Mouse (Mus musculus) retina, embryonic 14.5 days (tissue): ENCODE measurements around the gene Nr1h3.
A peak's percentile ranks its signal among the peaks of the same experiment; 100 is the strongest.

Experiments
- DNase-seq: peaks from one replicate; pipeline ENCODE4 v3.0.0-alpha.2; 2015; ENCODE audit warnings: low spot score

The Nr1h3 gene

DNA sequence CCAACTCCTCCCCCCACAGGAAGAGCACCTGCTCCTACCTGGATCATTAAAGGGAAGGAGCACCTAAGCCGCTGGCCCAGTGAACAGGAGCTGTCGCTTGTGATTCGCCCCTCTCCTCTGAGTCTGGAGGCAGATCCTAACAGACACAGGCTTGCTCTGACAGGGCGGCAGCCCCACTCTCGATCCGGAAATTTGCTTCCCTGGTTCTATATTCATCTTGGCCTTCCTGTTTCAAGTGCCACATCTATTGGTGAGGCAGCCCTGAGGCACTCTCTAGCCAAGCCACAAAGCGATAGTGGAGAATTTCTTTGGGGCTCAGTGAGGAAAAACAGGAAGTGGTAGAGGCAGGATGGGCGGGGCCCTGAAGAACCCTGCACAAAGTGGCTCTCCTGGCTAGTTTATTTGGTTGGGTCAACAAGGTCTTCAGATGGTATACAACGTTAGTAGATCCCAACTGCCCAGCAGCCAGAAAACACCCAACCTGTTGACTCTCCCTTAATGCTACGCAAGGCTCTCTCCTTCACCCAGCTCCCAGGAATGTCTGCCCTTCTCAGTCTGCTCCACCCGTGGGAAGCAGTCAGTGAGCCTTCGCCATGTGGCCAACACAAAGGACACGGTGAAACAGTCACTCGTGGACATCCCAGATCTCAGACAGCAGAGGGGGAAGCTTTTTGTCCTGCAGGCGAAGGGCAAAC lies 18.8 kb downstream of the Nr1h3 start, which contains the start of gene Madd:
TSS of gene Madd (minus strand) at position 127 of the 695 bp plus-strand sequence.
- DNase-seq = no peak

DNA sequence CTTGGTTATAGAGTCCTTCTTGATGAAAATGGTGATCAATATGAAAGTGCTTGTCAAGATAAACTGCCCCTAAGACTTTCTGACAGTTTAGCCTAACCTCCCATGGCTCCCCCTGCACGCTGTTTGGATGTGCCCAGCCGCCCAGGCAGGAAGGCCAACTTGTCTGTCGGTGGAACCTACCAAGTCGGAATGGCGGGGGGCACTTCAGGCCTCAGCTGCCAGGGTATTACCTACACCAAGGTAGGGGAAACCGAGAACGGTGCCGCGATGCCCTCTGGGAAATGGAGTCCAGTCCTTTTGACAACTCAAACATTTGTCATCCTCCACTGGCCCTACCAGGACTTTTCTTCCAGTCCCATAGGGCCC lies 19.5 kb downstream of the Nr1h3 start:
- DNase-seq = peak; percentile 98

DNA sequence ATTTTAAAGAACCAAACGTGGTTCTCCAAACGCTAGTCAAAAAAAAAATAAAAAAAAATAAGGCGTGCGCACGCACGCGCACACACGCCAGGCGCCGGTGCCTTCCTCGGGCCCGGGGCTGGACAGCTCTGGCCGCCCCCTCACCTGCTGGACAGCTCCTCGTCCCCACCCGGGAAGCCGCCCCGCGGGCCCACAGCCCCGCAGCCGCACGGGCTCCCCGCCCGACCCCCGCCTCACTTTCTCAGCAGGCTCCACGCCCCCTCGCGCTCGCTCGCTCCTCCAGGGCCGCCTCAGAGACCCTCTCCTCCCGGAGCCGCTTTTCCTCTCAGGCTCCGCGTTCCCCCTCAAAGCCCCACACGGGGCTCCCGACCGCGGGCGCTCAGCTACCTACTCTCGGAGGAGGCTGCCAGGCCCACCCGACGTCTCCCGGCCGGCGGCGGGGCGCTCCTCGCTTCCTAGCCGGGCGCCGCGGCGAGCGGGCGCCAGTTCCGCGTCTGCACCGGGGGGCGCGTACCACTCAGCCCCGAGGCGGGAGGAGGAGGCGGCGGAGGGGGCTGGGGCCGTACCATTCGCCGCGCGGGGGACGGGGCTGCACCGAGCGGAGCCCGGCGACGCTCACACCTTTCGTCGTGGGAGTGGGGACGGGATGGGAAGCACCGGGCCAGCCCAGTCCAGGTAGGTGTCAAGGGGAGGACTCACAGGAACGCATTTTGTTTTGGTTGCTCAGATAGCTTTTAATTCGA lies 20.1 kb downstream of the Nr1h3 start:
- DNase-seq = peak; percentile 86

DNA sequence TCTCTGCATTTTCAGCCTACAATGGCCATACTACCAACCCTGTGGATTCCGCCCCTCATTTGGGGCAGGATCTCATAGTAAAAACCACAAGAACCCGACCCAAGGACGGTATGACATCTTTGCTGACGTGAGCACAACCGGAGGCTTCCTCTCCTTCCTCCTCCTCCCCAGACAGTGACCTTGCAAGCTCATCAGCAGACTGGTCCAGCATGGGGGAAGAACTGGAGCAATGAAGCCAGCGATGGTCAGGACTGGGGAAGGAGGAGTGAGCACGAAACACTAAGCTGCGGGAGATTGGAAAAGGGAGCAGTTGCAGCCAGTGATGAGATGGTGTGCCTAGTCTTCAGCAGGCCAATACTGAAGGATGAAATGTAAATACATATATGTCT lies 20.6 kb downstream of the Nr1h3 start:
- no peak for DNase-seq

DNA sequence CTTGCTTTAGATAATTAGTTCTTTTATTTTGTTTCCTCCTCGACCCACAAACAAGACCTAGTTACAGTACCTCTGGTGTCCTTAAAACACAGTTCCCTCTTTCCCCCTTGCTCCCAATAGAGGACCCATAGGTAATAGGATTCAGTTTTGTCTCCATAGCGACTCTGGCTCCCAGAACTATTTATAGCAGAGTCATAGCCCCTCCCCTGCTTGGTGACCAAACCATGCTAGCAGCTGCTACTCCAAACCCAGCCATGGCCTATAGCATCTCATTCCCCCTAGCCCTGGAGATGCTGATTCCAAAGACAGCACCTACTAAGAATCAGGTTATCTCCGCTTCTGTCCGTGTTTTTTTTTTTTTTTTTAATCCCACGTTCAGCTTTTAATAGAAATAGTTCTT lies 21.9 kb downstream of the Nr1h3 start:
- DNase-seq = peak; percentile 53

DNA sequence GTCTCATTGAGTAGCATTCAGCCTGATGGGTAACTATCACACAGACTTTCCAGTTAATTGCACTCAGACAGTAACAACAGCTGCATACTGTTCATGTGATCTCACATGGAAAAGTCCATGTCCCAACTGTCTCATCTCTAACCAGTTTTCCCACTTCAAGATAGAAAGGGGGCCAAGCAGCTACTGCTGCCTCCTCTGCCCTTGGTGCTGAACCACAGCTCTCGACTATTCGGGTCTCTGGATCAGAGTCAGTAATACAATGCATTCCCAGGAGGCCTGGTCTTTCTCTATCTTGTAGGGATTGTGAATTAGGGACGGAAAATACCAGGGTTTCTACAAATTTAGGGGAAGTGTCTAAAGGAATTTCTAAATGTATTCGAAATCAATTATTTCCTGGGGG lies 22.8 kb downstream of the Nr1h3 start:
- DNase-seq = peak; percentile 59

DNA sequence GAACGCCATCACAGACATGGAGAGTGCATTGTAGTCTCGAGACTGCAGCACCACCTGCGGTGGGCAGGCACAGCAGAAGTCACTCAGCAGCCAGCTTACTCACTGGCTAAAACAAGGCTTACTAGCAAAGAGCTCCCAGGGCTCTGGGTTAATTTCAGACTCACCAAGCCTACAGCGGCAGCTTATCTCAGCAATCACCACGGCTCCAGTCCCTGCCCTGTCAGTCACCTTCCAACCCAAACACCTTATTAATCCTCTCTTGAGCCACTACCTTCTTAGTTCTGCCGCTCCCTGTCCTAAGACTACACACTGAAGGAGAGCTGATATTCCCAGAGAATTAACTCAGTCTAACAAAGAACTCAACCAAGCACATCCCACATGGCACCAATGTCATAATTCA lies 26.4 kb downstream of the Nr1h3 start:
- DNase-seq = no peak

DNA sequence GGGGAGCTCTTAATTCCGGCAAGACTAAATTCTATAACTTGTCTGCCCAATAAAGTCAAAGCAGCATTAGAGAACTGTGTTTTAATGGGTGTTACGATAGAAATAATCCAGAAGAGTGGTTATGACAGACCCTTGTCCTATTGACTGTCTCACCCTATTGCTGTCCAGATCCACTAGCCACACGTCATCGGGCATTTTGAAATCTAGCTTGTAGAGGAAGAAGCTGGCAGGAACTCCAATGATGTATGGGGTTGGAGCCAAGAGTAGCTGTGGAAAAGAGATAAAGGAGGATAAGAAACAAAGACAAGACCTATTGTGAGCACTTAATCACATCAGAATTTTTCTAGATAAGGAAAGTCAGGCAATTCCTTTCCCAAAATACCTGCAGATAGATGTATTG lies 27.1 kb downstream of the Nr1h3 start:
- no peak for DNase-seq

DNA sequence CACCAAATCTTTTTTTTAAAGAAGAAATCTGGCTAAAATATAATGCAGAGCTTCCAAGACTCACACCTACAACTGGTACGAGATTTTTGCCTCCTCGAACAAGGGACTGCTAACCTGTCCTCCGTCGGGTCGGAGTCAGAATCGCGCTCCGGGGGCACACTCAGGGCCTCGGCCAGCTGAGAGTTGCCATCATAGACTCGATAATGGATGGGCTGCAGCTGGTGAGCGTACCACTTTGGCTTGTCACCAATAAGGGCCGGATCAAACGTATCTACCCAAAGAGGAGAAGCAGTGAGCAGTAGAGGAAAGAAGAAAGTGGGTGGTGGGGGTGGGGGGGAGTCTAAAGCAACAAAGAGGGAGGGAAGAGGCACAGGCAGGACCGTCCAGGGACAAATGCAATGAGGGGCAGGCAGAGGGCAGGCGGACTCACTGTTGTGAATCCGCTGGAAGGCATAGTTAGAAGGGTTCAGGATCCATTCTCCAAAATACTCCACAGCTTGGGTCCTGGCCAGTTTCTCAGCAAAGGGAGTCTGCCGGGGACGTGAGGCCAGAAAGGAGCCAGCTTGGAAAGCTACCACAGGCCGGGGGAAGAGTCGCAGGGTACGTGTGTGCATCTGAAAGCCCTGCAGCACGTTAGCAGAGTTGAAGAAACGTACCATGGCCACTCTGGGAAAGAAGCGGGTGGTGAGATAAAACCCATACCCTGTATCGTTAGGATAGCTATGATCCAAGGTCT lies 32.9 kb downstream of the Nr1h3 start:
- DNase-seq = no peak

DNA sequence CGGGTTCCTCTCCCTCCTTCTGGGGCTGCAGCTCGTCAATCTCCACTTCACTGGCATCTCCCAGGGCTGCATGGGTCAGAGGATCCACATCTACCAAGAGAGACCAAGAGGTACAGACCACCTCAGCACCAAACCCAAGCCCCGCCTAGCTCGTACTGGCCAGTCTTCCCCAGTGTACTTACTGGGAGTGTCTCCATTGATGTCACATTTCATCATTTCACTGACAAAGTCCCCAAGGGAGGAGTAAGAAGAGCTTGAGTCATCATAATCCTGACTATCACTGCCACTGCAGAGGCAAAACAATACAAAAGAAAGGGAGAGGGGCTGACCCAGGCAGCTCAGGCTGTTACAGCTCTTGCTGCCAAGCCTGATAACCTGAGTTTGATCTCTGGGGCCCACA lies 35.0 kb downstream of the Nr1h3 start:
- DNase-seq = no peak

DNA sequence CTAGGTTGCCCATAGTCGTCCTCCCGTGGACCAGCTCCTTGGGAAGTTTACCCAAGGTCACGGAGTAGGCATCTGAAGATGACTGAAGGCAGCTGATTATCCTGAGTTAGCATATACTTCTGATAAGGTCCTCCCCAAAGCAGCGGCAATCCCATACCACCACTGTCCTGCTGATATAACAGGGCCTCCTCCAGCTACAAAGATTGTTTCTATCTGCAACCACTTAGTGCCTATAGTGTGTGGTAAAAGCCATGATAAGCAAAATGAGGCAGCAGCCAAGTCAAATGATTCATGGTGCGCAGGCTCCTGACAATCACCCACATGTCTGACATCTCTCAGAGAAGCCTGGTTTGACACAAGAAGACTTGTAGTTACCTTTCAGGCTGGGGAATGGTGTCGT lies 37.6 kb downstream of the Nr1h3 start:
- DNase-seq = no peak

DNA sequence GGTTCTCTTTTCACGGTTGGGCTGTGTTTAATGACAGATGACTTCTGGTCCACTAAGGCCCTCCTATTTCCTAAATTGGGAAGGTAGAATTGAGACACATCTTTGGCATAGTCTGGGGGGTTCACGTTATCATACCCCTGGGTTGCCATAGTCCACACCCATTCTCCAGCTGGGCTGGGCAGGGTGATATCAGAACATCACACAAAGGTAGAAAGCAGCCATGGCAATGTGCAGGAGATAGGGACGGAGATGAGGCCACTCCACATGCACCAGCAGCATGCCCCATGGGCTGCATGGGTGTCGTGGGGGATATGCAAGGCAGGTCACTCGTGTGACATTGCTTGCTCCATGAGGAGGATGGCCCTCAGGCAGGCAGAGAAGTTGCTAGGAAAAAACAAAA lies 39.1 kb downstream of the Nr1h3 start:
- no peak for DNase-seq

DNA sequence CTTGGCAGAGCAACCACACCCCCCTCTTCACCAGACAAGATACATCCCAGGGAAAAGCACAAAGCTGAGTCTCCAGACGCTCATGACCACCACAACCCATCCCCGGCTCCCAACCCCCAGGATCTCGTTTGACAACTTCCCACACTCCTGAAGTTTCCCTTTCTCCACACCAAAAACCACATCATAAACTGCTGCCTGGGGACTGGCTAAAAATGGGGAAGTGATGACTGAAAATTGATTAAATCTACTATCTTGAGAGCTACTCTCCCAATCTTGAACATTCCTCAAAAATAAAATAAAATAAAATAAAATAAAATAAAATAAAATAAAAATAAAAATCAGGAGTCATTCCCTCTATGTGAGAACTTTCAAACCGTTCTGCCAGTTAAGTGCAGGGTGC lies 39.7 kb downstream of the Nr1h3 start:
- no peak for DNase-seq

DNA sequence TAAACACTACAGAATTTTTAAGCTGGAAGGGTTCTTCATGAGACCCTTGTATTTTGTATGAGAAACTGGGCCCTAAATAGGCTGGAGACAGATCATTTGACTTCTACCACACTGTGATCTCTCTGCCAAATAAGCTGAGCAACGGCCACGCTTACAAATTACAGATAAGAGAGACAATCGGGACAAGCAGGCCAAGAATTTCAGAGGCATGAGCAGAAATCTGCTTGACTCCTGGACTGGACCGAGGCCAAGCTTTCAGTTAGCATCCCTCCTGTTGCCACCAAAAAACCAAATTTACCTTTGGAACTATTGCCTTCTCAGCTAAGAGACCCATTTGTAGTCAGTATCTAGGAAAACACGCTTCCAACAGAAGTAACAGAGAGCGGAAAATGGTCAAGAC lies 42.0 kb downstream of the Nr1h3 start:
- no peak for DNase-seq

DNA sequence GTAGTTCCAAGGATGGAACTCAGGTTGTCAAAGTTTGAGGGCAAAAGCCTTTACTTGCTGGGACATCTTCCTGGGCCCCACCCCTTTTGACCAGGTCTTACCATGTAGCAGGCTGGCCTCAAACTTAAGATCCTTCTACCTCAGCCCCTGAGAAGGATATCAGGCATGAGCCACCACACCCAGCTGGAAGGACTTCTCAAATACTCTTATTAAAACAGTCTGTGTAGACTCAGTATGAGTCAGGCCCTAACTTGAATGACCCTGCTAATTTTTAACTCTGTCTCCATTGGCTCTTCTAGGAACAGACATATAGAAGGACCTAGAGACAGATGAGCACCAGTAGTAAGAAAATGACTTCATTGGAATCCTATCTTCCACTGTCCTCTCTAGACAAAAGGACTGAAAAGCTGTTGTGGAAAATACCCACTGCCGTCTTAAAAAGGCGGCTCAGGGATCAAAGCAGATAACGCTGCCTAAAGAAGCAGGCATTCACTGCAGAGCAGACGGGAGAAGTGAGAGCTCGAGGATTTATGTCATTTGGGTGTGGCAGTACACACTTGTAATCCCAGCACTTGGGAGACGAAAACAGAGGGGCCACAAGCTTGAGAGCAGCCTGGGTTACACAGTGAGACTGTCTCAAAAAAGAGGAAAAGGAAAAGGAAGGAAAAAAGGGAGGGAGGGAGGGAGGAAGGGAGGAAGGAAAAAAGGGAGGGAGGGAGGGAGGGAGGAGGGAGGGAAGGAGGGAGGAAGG lies 45.5 kb downstream of the Nr1h3 start:
- DNase-seq = no peak

DNA sequence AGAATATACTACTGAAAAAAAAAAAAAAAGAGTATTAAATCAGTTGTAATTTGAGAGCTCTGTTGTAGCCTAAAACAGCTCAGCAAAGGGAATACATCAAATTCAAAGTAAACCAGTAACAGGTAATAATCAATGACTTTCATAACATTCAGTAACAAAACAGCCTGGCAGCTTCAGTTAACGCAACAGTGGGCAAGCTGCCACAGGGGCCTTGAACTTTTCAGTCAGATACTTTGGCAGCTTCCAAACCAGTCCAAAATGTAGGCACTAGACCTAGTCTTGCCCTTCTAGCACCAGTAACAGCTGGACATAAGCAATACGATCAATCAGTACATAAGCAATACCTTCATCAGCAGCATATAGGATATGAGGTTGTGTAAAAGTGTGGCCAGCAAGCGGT lies 48.5 kb downstream of the Nr1h3 start:
- no peak for DNase-seq

DNA sequence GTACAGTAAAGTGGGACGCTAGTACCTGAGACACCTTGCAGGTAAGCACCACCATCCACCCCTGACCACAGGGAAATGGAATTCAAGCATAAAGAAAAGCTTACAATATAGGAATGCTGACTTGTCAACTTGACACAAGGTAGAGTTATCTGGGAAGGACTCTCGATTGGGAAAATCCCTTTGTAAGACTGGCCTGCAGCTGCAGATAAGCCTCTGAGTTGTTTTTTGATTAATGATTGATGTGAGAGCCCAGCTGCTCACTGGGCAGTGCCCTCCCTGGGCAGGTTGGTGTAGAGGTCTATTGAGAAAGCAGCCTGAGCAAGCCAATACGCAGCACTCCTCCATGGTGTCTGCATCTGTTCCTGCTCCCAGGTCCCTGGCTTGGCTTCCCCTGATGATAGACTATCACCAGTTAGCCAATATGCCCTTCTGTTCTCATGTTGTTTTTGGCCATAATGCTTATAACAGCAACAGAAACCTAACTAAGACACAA lies 49.7 kb downstream of the Nr1h3 start:
- no peak for DNase-seq

DNA sequence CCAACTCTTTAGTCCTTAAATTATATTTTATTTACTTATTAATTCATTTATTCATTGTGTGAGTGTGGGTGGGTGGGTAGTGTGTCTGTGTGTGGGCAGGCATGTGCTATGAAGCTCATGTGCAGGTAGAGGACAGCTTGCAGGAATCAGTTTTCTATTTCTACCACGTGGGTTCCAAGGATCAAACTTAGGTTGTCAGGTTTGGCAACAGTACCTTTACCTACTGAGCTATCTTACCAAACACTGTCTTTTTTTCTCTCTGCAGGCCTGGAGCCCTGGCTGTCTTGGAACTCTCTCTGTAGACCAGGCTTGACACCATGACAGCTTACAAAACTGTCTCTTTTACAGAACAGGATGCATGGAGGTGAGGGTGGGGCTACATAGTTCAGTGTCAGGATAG lies 51.3 kb downstream of the Nr1h3 start:
- no peak for DNase-seq

DNA sequence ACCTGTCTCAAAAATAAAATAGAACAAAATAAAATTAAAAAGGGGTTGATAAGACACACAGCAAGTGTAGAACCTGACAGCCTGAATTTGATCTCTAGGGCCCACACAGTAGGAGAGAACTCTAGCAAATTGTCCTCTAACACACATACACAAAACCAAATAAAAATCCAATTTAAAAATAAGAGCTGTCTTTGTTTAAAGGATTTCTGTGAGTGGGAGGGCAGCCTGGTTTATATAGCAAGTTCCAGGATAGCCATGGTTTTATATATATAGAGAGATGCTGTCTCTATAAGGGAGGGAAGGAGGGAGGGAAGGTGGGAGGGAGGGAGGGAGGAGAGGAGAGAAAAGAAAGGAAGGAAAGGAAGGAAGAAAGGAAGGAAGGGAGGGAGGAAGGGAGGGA lies 54.5 kb downstream of the Nr1h3 start:
- no peak for DNase-seq

DNA sequence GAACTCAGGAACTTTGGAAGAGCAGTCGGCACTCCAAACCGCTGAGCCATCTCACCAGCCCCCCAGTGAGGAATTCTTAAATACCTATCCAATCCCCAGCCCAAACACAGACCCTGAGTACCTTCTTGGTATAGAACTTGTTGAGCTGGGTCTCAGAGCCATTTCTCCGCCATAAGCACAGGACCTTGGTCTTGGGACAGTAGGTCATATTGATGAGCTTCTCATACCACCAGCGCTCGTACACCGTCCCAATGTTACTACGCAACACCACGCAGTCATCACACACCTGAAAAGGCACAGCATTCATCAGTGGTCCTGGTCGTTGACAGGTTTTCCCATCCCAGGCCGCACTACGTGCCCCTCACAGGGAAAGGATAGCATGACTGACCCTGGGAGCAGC lies 59.2 kb downstream of the Nr1h3 start:
- no peak for DNase-seq

DNA sequence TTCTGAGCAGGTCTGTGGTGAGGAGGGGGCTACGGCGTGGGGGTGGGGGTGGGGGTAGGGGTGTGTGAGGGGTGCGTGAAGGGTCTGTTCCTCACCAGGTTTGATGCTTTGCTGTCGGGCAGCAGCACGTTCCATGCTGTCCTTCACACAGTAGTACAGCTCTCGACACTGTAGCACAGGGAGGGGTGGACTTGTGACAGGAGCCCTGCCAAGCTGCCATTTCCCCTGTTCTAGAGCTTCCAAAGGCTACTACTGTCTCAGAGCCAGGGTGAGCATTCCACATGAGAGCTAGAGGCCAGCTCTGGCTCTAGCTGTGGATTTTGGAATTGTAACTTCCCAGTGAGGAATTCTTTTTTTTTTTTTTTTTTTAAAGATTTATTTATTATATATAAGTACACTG lies 59.7 kb downstream of the Nr1h3 start:
- DNase-seq = no peak

DNA sequence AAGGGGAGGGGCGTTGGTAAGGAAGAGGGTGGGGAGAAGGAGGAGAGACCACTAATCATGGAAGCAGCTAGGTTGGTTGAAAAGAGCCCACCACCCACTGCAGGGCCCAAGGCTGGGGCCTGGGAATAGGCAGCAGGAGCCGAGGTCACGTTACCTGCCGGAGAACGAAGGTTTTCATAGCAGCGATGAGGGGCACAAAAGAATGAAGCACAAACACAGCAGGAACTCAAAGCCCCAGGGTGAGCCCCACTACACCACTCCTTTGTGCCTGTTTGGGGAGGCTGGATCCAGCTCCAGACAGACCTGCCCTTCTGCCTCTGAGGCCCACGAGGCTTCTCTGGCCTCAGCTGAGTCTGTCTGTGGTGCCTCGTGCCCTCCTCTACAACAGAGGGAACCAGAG lies 62.9 kb downstream of the Nr1h3 start:
- no peak for DNase-seq
